Mouse (Mus musculus): ENCODE data around the gene Ptpra. TPM values are rescaled to one million over a fixed set of nuclear protein-coding genes. Genes with fewer than 3 reads are reported as not detected.

Gene Ptpra
- polyA plus RNA-seq, 1 experiment, result 113 TPM

DNA sequence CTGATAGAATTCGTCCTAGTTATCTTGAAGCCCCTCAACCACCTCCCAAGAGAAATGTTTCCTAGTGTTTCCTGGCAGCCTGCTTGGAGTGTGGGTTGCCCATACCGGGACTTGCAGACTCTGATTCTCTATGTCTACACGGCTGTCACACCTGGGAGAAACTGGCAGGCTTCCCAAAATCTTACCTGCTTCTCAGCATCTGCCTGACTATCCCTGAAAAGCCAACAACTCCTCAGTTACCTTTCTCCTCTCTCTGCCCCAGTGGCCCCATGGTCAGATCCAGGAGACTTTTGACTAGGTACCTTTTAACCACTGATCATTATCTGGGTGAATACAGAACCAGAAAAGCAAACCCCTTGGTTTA is 1.6 kb downstream of the Ptpra start:
- 71% methylated on average over 3 of the region's 3 CpGs for WGBS

DNA sequence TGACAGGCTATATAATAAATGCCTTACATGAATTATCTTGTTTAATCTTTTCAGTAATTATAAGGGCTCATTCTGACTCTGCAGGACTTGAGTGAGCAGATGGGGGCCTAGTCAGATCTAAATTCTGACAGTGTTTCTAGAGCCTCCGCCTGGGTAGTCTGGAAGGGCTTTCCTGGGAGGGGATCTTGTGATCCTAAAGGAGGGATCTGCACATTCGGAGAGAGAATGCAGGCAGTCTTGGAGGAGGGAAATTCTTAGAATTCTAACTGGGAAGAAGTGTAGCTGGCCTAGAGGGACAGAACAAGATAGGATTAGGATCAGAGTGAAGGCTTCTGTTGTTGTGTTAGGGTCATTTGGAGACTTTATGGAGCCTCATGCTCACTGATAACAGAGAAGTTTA is 2.2 kb downstream of the Ptpra start:
- TF ChIP-seq POLR2A (IDR thresholded peaks at IDR 0.05; ENCODE audit: control insufficient read depth, extremely low read depth, insufficient read depth, low read length, poor library complexity) (no peak), CTCF (IDR thresholded peaks at IDR 0.05; ENCODE audit: borderline replicate concordance, control insufficient read depth, extremely low read depth, insufficient read depth, low read length, poor library complexity) (no peak)
- no peak for DNase-seq
- Histone ChIP-seq H3K4me3 (ENCODE audit: control insufficient read depth, insufficient read depth, low read length) (no peak overlapping the region), H3K27me3 (ENCODE audit: control insufficient read depth, insufficient read depth, low read length) (no peaks in the 10 kb centered on the region; the same call in 1 of the 2 replicates), H3K36me3 (ENCODE audit: control insufficient read depth, insufficient read depth, low read length) (no peaks in the 10 kb centered on the region), H3K4me1 (replicated peaks; ENCODE audit: control insufficient read depth, insufficient read depth, low read length) (peaks cover 15% of the 10 kb centered on the region), H3K27ac (ENCODE audit: control insufficient read depth, insufficient read depth, low read length) (no peak overlapping the region)
- 97% methylated on average over 2 of the region's 2 CpGs for WGBS

More for the DNA sequence above, 1.6 kb downstream of the Ptpra start:
- no peaks in the 10 kb centered on the region; the same call in 1 of the 2 replicates for H3K27me3 ChIP-seq (ENCODE audit: control insufficient read depth, insufficient read depth, low read length)
- H3K4me3 ChIP-seq (ENCODE audit: control insufficient read depth, insufficient read depth, low read length), result no peak overlapping the region
- no peak overlapping the region for H3K27ac ChIP-seq (ENCODE audit: control insufficient read depth, insufficient read depth, low read length)
- peaks cover 15% of the 10 kb centered on the region for H3K4me1 ChIP-seq (replicated peaks; ENCODE audit: control insufficient read depth, insufficient read depth, low read length)
- no peak for DNase-seq
- TF ChIP-seq POLR2A (IDR thresholded peaks at IDR 0.05; ENCODE audit: control insufficient read depth, extremely low read depth, insufficient read depth, low read length, poor library complexity) (no peak), CTCF (IDR thresholded peaks at IDR 0.05; ENCODE audit: borderline replicate concordance, control insufficient read depth, extremely low read depth, insufficient read depth, low read length, poor library complexity) (no peak)
- H3K36me3 ChIP-seq (ENCODE audit: control insufficient read depth, insufficient read depth, low read length), result no peaks in the 10 kb centered on the region

DNA sequence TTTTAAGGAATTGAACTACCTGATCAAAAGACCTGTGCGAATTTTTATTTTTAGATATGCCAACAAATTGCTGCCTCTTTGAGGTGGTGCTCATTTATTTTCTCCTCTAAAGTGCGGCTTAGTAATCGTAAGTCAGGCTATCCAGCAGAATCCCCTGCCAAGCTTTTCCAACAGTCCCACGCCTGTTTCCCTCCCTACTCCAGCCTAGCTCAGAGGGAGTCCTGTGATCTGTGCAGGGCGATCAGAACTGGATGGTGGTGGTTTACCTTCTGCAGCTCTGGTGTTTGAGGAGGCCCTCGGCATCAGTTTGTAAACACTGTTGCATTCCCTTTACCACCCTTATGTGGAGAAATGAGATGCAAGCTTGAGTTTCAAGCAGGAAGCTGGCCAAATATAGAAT is 3.3 kb downstream of the Ptpra start:
- Histone ChIP-seq H3K4me1 (replicated peaks; ENCODE audit: control insufficient read depth, insufficient read depth, low read length) (peaks cover 15% of the 10 kb centered on the region), H3K27ac (ENCODE audit: control insufficient read depth, insufficient read depth, low read length) (no peak overlapping the region), H3K27me3 (ENCODE audit: control insufficient read depth, insufficient read depth, low read length) (no peaks in the 10 kb centered on the region; the same call in 1 of the 2 replicates), H3K36me3 (ENCODE audit: control insufficient read depth, insufficient read depth, low read length) (no peaks in the 10 kb centered on the region), H3K4me3 (ENCODE audit: control insufficient read depth, insufficient read depth, low read length) (no peak overlapping the region)
- TF ChIP-seq POLR2A (IDR thresholded peaks at IDR 0.05; ENCODE audit: control insufficient read depth, extremely low read depth, insufficient read depth, low read length, poor library complexity) (no peak), CTCF (IDR thresholded peaks at IDR 0.05; ENCODE audit: borderline replicate concordance, control insufficient read depth, extremely low read depth, insufficient read depth, low read length, poor library complexity) (no peak)
- DNase-seq, result no peak
- WGBS, result 90% methylated on average over 6 of the region's 6 CpGs

DNA sequence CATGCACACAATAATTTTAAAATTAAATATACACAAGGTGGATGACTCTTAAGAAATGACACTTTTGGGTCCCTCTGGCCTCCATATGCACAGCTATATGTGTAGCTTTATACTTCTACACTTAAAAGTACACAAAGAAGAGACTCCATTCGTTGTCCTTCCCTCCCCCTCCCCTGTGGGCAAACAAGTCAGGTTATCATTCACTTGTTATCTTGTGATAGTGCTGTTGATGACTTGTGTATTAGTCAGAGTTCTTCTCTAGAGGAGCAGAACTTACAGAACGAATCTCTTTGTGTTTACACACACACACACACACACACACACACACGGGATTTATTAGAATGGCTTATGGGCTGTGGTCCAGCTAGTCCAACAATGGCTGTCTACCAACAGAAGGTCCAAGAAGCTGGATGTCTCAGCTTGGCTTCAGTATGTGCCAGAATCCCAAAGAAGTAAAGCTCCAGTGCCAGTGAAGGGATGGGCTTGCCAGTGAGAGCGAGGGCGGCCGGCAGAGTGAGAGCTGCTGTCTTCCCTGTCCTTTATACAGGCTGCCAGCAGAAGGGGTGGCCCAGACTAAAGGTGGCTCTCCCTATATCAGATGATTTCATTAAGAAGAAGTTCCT is 4.8 kb downstream of the Ptpra start:
- Histone ChIP-seq H3K27me3 (ENCODE audit: control insufficient read depth, insufficient read depth, low read length) (no peaks in the 10 kb centered on the region), H3K36me3 (ENCODE audit: control insufficient read depth, insufficient read depth, low read length) (no peaks in the 10 kb centered on the region), H3K4me3 (ENCODE audit: control insufficient read depth, insufficient read depth, low read length) (no peak overlapping the region), H3K27ac (ENCODE audit: control insufficient read depth, insufficient read depth, low read length) (no peak overlapping the region), H3K4me1 (replicated peaks; ENCODE audit: control insufficient read depth, insufficient read depth, low read length) (peaks cover 10% of the 10 kb centered on the region)
- 90% methylated on average over 6 of the region's 6 CpGs for WGBS
- DNase-seq, result no peak
- TF ChIP-seq CTCF (IDR thresholded peaks at IDR 0.05; ENCODE audit: borderline replicate concordance, control insufficient read depth, extremely low read depth, insufficient read depth, low read length, poor library complexity) (no peak), POLR2A (IDR thresholded peaks at IDR 0.05; ENCODE audit: control insufficient read depth, extremely low read depth, insufficient read depth, low read length, poor library complexity) (no peak)

DNA sequence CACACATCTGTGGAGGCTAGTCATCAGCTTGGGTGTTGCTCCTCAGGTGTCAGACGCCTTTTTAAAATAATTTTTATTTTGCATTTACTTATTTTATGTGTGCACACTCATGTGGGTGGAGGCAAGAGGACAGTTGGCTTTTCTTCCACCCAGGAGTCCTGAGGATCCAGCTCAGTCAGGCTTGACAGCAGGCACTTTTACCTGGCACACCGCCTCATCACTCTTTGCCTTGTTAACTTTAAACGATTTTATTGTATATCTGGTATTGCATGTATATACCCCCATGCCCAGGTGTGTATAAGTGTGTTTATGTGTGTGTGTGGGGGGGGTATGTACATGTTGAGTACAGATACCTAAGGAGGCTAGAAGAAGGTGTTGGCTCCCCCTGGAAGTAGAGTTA is 7.8 kb downstream of the Ptpra start:
- Histone ChIP-seq H3K4me3 (ENCODE audit: control insufficient read depth, insufficient read depth, low read length) (no peak overlapping the region), H3K27me3 (ENCODE audit: control insufficient read depth, insufficient read depth, low read length) (no peaks in the 10 kb centered on the region), H3K27ac (ENCODE audit: control insufficient read depth, insufficient read depth, low read length) (no peak overlapping the region), H3K36me3 (ENCODE audit: control insufficient read depth, insufficient read depth, low read length) (no peaks in the 10 kb centered on the region), H3K4me1 (replicated peaks; ENCODE audit: control insufficient read depth, insufficient read depth, low read length) (no peaks in the 10 kb centered on the region; the same call in 1 of the 2 replicates)
- WGBS, result 94% methylated on average over 3 of the region's 3 CpGs
- DNase-seq, result no peak
- no peak for TF ChIP-seq POLR2A (IDR thresholded peaks at IDR 0.05; ENCODE audit: control insufficient read depth, extremely low read depth, insufficient read depth, low read length, poor library complexity)
- TF ChIP-seq CTCF (IDR thresholded peaks at IDR 0.05; ENCODE audit: borderline replicate concordance, control insufficient read depth, extremely low read depth, insufficient read depth, low read length, poor library complexity), result no peak

DNA sequence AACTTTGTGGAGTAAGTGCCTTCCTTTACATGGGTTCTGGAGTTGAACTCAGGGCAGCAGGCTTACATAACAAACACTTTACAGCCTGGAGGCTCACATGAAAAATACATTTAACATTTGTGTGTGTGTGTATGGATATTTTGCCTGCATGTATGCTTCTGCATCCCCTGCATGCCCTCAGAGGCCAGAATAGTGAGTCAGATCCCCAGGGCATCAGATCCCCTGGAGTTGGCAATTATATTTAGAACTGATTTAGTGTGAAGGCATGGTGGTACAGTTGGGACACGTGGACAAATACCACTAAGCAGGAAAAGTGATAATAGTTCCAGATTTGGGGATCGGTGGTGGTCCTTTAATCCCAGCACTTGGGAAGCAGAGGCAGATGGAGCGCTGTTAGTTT is 9.5 kb downstream of the Ptpra start:
- no peak for TF ChIP-seq CTCF (IDR thresholded peaks at IDR 0.05; ENCODE audit: borderline replicate concordance, control insufficient read depth, extremely low read depth, insufficient read depth, low read length, poor library complexity)
- TF ChIP-seq POLR2A (IDR thresholded peaks at IDR 0.05; ENCODE audit: control insufficient read depth, extremely low read depth, insufficient read depth, low read length, poor library complexity), result no peak
- WGBS, result 97% methylated on average over 3 of the region's 3 CpGs
- no peak for DNase-seq
- H3K4me3 ChIP-seq (ENCODE audit: control insufficient read depth, insufficient read depth, low read length), result no peak overlapping the region
- H3K4me1 ChIP-seq (replicated peaks; ENCODE audit: control insufficient read depth, insufficient read depth, low read length), result no peaks in the 10 kb centered on the region; the same call in 1 of the 2 replicates
- H3K36me3 ChIP-seq (ENCODE audit: control insufficient read depth, insufficient read depth, low read length), result no peaks in the 10 kb centered on the region
- H3K27ac ChIP-seq (ENCODE audit: control insufficient read depth, insufficient read depth, low read length), result no peak overlapping the region
- no peaks in the 10 kb centered on the region for H3K27me3 ChIP-seq (ENCODE audit: control insufficient read depth, insufficient read depth, low read length)

Data from thymus, adult 2 months (tissue).